Mouse (Mus musculus) brain, embryonic 18.5 days (tissue): Measurements from ENCODE around the gene Aaed1.

Experiments
- DNase-seq: peaks from one replicate; pipeline ENCODE4 v3.0.0-alpha.2; 2012; ENCODE audit warnings: low read depth, low spot score

Aaed1 gene

GRCm38 (mm10) chr13:64312024-64312915 is at the start of gene Aaed1:
Gene Aaed1 (minus strand): TSS chr13:64312710.
- DNase-seq, result peak; percentile 49

DNA sequence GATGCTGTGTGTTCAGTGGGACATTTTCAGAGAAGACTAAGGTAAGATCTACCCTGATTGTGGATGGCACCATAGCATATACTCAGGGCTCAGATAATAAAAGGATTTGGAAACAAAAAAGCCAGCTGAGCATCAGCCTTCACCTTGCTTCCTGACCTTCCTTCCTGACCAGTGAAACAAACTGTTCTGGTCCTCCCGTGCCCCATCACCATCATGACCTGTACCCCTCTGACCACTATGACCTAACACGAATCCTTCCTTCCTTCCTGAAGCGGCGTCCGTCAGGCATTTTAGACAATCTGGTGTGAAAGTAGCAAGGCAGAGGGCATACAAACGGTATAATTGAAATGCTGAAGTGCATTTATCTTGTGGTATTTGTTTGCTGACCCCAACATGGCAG is 49.6 kb upstream of the Aaed1 start:
- no peak for DNase-seq

GRCm38 (mm10) chr13:64361020-64361419 is 48.5 kb upstream of the Aaed1 start:
- DNase-seq, result no peak

GRCm38 (mm10) chr13:64359702-64360101 is 47.2 kb upstream of the Aaed1 start:
- no peak for DNase-seq

DNA sequence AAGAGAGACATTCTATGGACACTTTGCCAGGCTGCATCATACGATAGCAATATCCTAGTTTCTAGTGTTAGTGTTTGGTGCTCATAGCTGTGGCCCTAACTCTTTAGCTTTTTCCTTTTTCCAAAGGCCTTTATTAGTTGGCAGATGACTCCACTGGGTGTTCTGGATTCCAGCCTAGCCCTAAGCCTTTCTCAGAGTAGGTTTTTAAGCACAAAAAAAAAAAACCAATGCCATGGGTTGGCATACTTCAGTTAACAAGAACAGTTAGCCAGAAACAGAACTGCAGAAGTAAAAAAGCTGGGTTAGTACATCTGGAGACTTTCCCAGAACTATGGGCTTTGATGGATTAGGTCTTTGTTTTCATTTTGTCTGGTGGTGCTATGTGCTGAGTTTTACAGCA is 46.0 kb upstream of the Aaed1 start:
- DNase-seq, result no peak

- DNase-seq, result no peak
These were observed 44.9 kb upstream of the Aaed1 start for GRCm38 (mm10) chr13:64357389-64357788.

GRCm38 (mm10) chr13:64349474-64349873 is 37.0 kb upstream of the Aaed1 start:
- DNase-seq, result no peak

- no peak for DNase-seq
These were observed 31.6 kb upstream of the Aaed1 start for GRCm38 (mm10) chr13:64344082-64344501.

DNA sequence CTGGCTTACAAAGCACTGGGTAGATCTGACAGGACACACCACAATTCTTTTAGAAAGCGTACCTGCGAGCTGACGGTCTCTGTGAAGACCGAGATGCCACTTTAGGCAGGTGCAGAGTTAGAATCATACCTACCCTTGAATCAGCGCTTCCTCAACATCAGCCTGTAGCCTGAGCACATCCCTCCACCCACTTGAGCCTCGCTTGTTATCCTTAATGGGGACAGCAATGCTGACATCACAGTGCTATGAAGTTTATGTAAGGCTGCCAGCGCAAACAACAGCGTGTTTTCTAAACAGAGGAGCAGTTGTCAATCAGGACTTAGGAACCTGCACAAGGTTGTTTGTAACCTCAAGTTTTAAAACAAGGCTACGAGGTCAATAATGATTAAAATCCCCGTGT is 31.1 kb upstream of the Aaed1 start:
- DNase-seq, result no peak

- no peak for DNase-seq
These were observed 23.1 kb upstream of the Aaed1 start for GRCm38 (mm10) chr13:64335546-64336132.

- DNase-seq, result no peak
These were observed 20.6 kb upstream of the Aaed1 start for GRCm38 (mm10) chr13:64333102-64333501.

GRCm38 (mm10) chr13:64332321-64332720 is 19.8 kb upstream of the Aaed1 start:
- no peak for DNase-seq

GRCm38 (mm10) chr13:64322561-64323281 is 10.2 kb upstream of the Aaed1 start:
- no peak for DNase-seq

DNA sequence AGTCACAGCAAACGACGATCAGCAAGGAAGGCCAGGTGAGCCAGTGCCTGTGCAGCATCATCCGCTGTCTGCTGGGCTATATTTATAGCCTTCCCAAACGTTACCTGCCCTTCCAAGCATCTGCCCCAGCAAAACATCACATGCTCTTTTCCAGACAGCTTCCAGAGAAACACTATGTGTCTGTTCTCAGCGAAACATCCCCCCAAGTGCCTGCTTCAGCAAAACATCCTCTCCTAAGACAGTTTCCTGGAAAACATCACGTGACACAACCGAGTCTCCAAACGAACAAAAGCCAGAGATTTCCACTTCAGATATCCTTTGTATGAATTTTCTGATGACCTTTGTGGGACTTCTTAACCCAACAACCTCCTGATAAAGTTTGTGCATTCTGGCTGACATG is 7.8 kb upstream of the Aaed1 start:
- no peak for DNase-seq

DNA sequence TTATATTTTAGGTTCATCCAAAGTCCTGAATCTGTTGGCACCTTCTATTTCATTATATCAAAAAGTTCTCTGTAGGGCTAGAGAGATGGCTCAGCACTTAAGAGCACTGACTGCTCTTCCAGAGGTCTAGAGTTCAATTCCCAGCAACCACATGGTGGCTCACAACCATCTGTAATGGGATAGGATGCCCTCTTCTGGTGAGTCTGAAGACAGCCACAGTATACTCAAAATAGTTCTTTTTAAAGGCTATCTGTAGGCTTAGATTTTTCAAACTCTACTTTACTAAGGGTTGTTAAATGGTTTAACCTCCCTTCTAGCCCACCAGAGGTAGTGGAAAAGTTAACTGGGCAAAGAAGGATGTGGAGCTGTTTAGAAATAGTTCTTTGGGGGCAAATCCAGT is 7.3 kb upstream of the Aaed1 start:
- DNase-seq, result no peak

GRCm38 (mm10) chr13:64318355-64318754 is 5.8 kb upstream of the Aaed1 start:
- DNase-seq, result no peak

DNA sequence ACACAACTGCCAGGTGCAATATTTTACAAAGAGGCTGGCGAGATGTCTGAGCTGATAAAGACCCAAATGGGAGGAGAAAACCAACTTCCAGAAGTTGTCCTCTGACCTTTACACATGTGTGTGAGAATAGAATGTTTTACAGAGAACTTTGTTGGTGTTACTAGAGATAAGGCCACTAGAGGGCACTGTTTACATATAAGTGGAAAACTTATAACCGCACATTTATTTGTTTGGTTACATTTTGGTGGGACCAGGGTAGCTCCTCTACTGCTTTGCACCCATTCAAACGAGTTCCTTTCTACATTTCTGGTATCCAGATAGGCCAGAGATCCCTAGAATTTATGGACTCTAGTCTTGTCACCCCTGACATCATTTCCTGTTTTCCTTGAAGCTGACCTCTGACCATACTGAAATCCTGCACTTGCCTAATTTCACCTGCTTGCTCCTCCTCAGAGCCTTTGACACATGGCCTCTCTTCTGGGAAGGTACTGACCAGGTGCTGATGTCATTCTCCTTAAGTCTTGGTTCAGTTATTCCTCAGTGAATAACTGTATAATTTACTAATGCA is 3.1 kb upstream of the Aaed1 start:
- DNase-seq, result no peak

- no peak for DNase-seq
These were observed 1.5 kb upstream of the Aaed1 start for GRCm38 (mm10) chr13:64314041-64314440.

DNA sequence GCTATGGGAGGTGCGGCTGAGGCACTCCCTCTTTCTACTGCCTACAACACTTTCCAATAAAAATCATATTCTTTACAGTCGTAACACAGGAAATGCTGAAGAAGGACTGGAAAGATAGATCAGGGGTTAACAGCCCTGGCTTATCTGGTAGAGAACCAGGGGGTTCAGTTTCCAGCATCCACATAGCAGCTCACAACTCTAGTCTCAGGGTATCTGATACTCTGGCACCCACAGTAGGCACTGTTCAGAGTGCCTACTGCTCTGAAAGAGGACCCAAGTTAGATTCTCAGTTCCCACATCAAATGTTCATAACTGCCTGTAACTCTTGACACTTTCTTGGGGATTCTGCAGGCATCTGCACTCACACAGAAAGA is 393 bp upstream of the Aaed1 start:
- DNase-seq, result no peak

DNA sequence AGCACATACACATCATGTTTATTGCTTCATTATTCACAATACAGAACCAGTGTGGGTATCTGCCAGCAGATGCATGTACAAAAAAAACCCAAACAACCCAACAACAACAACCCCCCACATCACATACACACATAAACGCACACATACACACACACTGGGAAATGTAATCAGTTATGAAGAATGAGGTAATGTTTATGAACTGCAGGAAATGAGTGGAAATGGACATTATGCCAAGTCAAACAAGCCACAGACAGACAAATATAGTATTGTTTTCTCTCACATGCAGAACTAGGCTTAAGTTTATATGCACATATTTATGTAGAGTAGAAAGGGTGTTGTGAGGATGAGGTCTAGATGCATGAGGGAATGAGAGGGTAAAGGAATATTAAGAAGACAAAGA is 1.2 kb downstream of the Aaed1 start:
- no peak for DNase-seq

DNA sequence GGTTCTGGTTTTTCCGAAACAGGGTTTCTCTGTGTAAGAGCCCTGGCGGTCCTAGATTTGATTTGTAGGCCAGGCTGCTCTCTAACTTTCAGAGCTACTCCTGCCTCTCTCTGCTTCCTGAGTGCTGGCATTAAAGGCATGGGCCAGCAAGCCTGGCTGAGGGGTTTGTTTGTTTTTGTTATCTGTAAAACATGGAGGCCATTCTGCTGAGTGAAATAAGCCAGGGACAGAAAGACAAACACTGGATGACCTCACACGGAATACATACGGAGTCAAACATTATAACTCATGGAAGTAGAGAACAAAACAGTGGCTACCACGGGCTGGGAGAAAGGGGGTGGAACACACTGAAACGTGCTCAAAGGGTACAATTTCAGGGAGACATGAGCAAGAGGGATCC is 1.9 kb downstream of the Aaed1 start:
- no peak for DNase-seq

- no peak for DNase-seq
These were observed 2.7 kb downstream of the Aaed1 start for GRCm38 (mm10) chr13:64309842-64310241.
